Mouse (Mus musculus): ENCODE data around the gene Hsd17b11. TPM values are rescaled to one million over a fixed set of nuclear protein-coding genes. Genes with fewer than 3 reads are reported as not detected.

The Hsd17b11 gene
- polyA plus RNA-seq, 1 experiment from 2014 or later = 1.5 TPM

DNA sequence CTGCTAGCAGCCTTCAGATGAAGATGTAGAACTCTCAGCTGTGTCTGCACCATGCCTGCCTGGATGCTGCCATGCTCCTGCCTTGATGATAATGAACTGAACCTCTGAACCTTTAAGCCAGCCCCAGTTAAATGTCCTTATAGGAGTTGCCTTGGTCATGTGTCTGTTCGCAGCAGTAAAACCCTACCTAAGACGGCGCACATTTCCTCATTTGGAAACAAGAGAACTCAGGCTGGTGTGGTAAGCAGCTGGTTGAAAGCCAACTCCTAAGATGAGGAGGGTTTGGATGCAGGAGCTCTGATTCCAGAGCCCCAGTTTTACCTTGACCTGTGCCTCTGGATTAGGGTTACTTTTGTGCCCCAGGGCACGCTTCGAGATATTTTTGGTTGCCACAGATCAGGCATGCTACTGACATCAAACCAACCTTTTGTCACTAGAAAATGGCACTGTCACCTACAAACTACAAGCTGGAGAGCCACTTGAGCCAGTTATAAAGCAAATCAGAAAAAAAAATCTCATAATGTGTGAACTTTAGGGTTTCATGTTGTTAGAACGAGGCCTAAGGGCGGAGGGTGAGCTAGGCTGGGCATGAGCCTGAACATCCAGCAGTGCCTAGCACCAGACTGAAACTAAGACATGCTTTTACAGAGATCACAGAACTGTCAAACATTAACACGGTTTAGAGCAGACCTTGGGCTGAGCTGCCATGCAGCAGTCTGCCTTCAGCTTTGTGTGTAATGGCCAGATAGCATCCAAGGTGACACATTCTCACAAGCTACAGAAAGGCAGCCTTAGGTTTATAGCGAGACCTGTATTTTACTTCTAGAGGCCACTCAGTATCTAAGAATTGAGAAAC lies 40.8 kb downstream of the Hsd17b11 start:
- DNase-seq (ENCODE audit: low spot score) (no peak), ATAC-seq (ENCODE audit: low FRiP score) (no peak)
- Histone ChIP-seq H3K9me3 (ENCODE audit: control insufficient read depth, low read length) (no peaks in the 10 kb centered on the region), H3K4me3 (ENCODE audit: low read depth, low read length) (no peak overlapping the region), H3K4me1 (replicated peaks; ENCODE audit: control insufficient read depth, insufficient read depth, low read length) (no peaks in the 10 kb centered on the region), H3K9ac (ENCODE audit: low read depth, low read length) (no peak overlapping the region), H3K36me3 (ENCODE audit: control insufficient read depth, insufficient read depth, low read length) (no peaks in the 10 kb centered on the region), H3K4me2 (replicated peaks; ENCODE audit: low read depth, low read length) (no peak overlapping the region), H3K27ac (ENCODE audit: low read depth, low read length) (no peak overlapping the region), H3K27me3 (ENCODE audit: control insufficient read depth, insufficient read depth, low read length) (no peaks in the 10 kb centered on the region)
- WGBS = 90% methylated on average over 9 of the region's 9 CpGs

DNA sequence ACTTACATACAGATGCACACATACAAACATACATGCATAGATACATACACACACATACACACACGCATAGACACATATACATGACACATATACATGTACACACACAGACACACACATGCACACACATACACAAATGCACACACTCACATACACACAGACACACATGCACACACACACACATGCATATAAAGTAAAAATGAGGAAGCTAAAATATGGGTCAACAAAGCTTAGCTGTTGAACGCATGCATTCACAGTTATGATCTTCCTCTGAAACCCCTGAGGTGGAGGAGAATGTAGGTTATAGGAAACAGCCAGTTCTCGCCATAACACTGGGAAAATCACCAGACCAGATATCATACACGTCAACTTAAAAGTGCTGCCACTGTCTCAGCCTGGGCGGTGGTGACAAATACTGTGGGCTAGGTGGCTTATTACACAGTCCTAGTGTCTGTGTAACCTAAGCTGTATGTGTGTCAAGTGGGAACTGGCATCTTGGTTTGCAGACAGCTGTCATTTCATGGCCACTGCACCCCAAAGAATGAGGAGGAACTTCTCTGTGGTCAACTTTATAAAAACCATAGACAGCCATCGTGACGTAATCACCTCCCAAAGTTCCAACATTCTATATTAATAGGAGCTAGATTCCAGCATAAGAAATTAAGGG lies 43.7 kb downstream of the Hsd17b11 start:
- Histone ChIP-seq H3K36me3 (ENCODE audit: control insufficient read depth, insufficient read depth, low read length) (no peaks in the 10 kb centered on the region), H3K4me1 (replicated peaks; ENCODE audit: control insufficient read depth, insufficient read depth, low read length) (no peaks in the 10 kb centered on the region), H3K27ac (ENCODE audit: low read depth, low read length) (no peak overlapping the region), H3K4me3 (ENCODE audit: low read depth, low read length) (no peak overlapping the region), H3K9me3 (ENCODE audit: control insufficient read depth, low read length) (no peaks in the 10 kb centered on the region), H3K27me3 (ENCODE audit: control insufficient read depth, insufficient read depth, low read length) (no peaks in the 10 kb centered on the region), H3K4me2 (replicated peaks; ENCODE audit: low read depth, low read length) (no peak overlapping the region), H3K9ac (ENCODE audit: low read depth, low read length) (no peak overlapping the region)
- DNase-seq (ENCODE audit: low spot score) (no peak), ATAC-seq (ENCODE audit: low FRiP score) (no peak)
- WGBS = 91% methylated on average over 7 of the region's 7 CpGs

GRCm38 (mm10) chr5:103977297-103977696 lies 44.4 kb downstream of the Hsd17b11 start, which contains the start of gene Hsd17b13:
Hsd17b13 (minus strand) TSS chr5:103977410.
- no peaks in the 10 kb centered on the region for H3K9me3 ChIP-seq (ENCODE audit: control insufficient read depth, low read length)
- 83% methylated on average over 4 of the region's 4 CpGs for WGBS
- no peak within 1 kb of the TSS for H3K4me3 ChIP-seq (ENCODE audit: low read depth, low read length)
- H3K27me3 ChIP-seq (ENCODE audit: control insufficient read depth, insufficient read depth, low read length) = no peaks in the 10 kb centered on the region
- no peak within 1 kb of the TSS for H3K4me2 ChIP-seq (replicated peaks; ENCODE audit: low read depth, low read length)
- DNase-seq (ENCODE audit: low spot score) (no peak), ATAC-seq (ENCODE audit: low FRiP score) (no peak)
- no peak within 1 kb of the TSS for H3K9ac ChIP-seq (ENCODE audit: low read depth, low read length)
- H3K27ac ChIP-seq (ENCODE audit: low read depth, low read length) = no peak within 1 kb of the TSS
- H3K36me3 ChIP-seq (ENCODE audit: control insufficient read depth, insufficient read depth, low read length) = no peaks in the 10 kb centered on the region
- H3K4me1 ChIP-seq (replicated peaks; ENCODE audit: control insufficient read depth, insufficient read depth, low read length) = no peaks in the 10 kb centered on the region

GRCm38 (mm10) chr5:103975736-103976135 lies 46.0 kb downstream of the Hsd17b11 start:
- 84% methylated on average over 7 of the region's 7 CpGs for WGBS
- H3K27ac ChIP-seq (ENCODE audit: low read depth, low read length) = no peak overlapping the region

GRCm38 (mm10) chr5:103972801-103973200 lies 48.9 kb downstream of the Hsd17b11 start:
- Histone ChIP-seq H3K9me3 (ENCODE audit: control insufficient read depth, low read length) (no peaks in the 10 kb centered on the region), H3K27me3 (ENCODE audit: control insufficient read depth, insufficient read depth, low read length) (no peaks in the 10 kb centered on the region), H3K4me3 (ENCODE audit: low read depth, low read length) (no peak overlapping the region), H3K36me3 (ENCODE audit: control insufficient read depth, insufficient read depth, low read length) (no peaks in the 10 kb centered on the region), H3K9ac (ENCODE audit: low read depth, low read length) (no peak overlapping the region), H3K4me1 (replicated peaks; ENCODE audit: control insufficient read depth, insufficient read depth, low read length) (no peaks in the 10 kb centered on the region), H3K4me2 (replicated peaks; ENCODE audit: low read depth, low read length) (no peak overlapping the region), H3K27ac (ENCODE audit: low read depth, low read length) (no peak overlapping the region)
- DNase-seq (ENCODE audit: low spot score) (no peak), ATAC-seq (ENCODE audit: low FRiP score) (no peak)
- WGBS = 81% methylated on average over 13 of the region's 13 CpGs

More at GRCm38 (mm10) chr5:103975736-103976135, 46.0 kb downstream of the Hsd17b11 start:
- H3K4me3 ChIP-seq (ENCODE audit: low read depth, low read length) = no peak overlapping the region
- no peaks in the 10 kb centered on the region for H3K9me3 ChIP-seq (ENCODE audit: control insufficient read depth, low read length)
- H3K36me3 ChIP-seq (ENCODE audit: control insufficient read depth, insufficient read depth, low read length) = no peaks in the 10 kb centered on the region
- DNase-seq (ENCODE audit: low spot score) (no peak), ATAC-seq (ENCODE audit: low FRiP score) (no peak)
- no peaks in the 10 kb centered on the region for H3K27me3 ChIP-seq (ENCODE audit: control insufficient read depth, insufficient read depth, low read length)
- H3K4me1 ChIP-seq (replicated peaks; ENCODE audit: control insufficient read depth, insufficient read depth, low read length) = no peaks in the 10 kb centered on the region
- no peak overlapping the region for H3K4me2 ChIP-seq (replicated peaks; ENCODE audit: low read depth, low read length)
- H3K9ac ChIP-seq (ENCODE audit: low read depth, low read length) = no peak overlapping the region

DNA sequence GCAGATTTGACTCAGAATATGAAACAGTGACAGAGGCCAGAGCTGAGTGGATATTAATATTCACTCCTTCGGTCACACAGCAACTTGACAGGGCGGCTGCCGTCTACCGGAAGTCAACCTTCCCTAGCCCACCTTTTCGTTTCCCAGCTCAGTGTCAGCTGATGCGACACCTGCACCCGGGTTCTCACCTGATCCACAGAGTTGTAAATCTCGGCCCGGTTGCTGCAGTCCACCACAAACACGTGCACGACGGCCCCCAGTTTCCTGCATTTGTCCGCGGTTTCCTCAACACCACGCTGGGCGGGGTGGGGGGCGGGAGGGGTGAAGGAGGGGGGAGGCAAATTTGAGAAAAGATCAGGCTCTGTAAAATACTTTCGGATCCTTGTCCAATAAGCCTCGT lies 49.3 kb downstream of the Hsd17b11 start:
- H3K9ac ChIP-seq (ENCODE audit: low read depth, low read length) = no peak overlapping the region
- WGBS = 70% methylated on average over 19 of the region's 19 CpGs
- H3K4me2 ChIP-seq (replicated peaks; ENCODE audit: low read depth, low read length) = no peak overlapping the region

GRCm38 (mm10) chr5:103971051-103971450 lies 50.7 kb downstream of the Hsd17b11 start:
- Histone ChIP-seq H3K9me3 (ENCODE audit: control insufficient read depth, low read length) (no peaks in the 10 kb centered on the region), H3K4me2 (replicated peaks; ENCODE audit: low read depth, low read length) (no peak overlapping the region), H3K27ac (ENCODE audit: low read depth, low read length) (no peak overlapping the region), H3K4me3 (ENCODE audit: low read depth, low read length) (no peak overlapping the region), H3K27me3 (ENCODE audit: control insufficient read depth, insufficient read depth, low read length) (no peaks in the 10 kb centered on the region), H3K36me3 (ENCODE audit: control insufficient read depth, insufficient read depth, low read length) (no peaks in the 10 kb centered on the region), H3K9ac (ENCODE audit: low read depth, low read length) (no peak overlapping the region), H3K4me1 (replicated peaks; ENCODE audit: control insufficient read depth, insufficient read depth, low read length) (no peaks in the 10 kb centered on the region)
- no peak for DNase-seq (ENCODE audit: low spot score)
- ATAC-seq (ENCODE audit: low FRiP score) = no peak
- 65% methylated on average over 5 of the region's 5 CpGs for WGBS

More for the DNA sequence above, 49.3 kb downstream of the Hsd17b11 start:
- no peaks in the 10 kb centered on the region for H3K4me1 ChIP-seq (replicated peaks; ENCODE audit: control insufficient read depth, insufficient read depth, low read length)
- H3K4me3 ChIP-seq (ENCODE audit: low read depth, low read length) = no peak overlapping the region
- DNase-seq (ENCODE audit: low spot score) (no peak), ATAC-seq (ENCODE audit: low FRiP score) (no peak)
- H3K27ac ChIP-seq (ENCODE audit: low read depth, low read length) = no peak overlapping the region
- no peaks in the 10 kb centered on the region for H3K36me3 ChIP-seq (ENCODE audit: control insufficient read depth, insufficient read depth, low read length)
- no peaks in the 10 kb centered on the region for H3K9me3 ChIP-seq (ENCODE audit: control insufficient read depth, low read length)
- H3K27me3 ChIP-seq (ENCODE audit: control insufficient read depth, insufficient read depth, low read length) = no peaks in the 10 kb centered on the region

GRCm38 (mm10) chr5:103962935-103963429 lies 58.7 kb downstream of the Hsd17b11 start:
- Histone ChIP-seq H3K4me2 (replicated peaks; ENCODE audit: low read depth, low read length) (no peak overlapping the region), H3K27me3 (ENCODE audit: control insufficient read depth, insufficient read depth, low read length) (no peaks in the 10 kb centered on the region), H3K27ac (ENCODE audit: low read depth, low read length) (no peak overlapping the region), H3K4me3 (ENCODE audit: low read depth, low read length) (no peak overlapping the region), H3K9ac (ENCODE audit: low read depth, low read length) (no peak overlapping the region), H3K9me3 (ENCODE audit: control insufficient read depth, low read length) (no peaks in the 10 kb centered on the region), H3K4me1 (replicated peaks; ENCODE audit: control insufficient read depth, insufficient read depth, low read length) (no peaks in the 10 kb centered on the region), H3K36me3 (ENCODE audit: control insufficient read depth, insufficient read depth, low read length) (no peaks in the 10 kb centered on the region)
- ATAC-seq (ENCODE audit: low FRiP score) (no peak), DNase-seq (ENCODE audit: low spot score) (no peak)
- 72% methylated on average over 1 of the region's 1 CpGs for WGBS
